Mouse (Mus musculus) liver, embryonic 12.5 days (tissue): Measurements from ENCODE around the gene 1700025G04Rik. TPM values are rescaled to one million over a fixed set of nuclear protein-coding genes. Genes with fewer than 3 reads are reported as not detected.

ENCODE experiments used
- ATAC-seq: fragments of 200-750 bp; cut with Nextera tagmentation; 2 replicates; pipeline ENCODE4 v1.8.0; 2017; ENCODE audit warnings: moderate number of reproducible peaks, mild to moderate bottlenecking, moderate library complexity
- H3K27ac ChIP-seq: fragments of 300-500 bp; sonication (generic); 2 replicates; pipeline ENCODE4 v1.5.1; 2016; ENCODE audit warnings: mild to moderate bottlenecking
- H3K27me3 ChIP-seq: fragments of 300-500 bp; sonication (generic); replicated peaks from 2 replicates; pipeline ENCODE4 v1.6.1; 2016; ENCODE audit warnings: mild to moderate bottlenecking, moderate library complexity
- H3K36me3 ChIP-seq: fragments of 300-500 bp; sonication (generic); 2 replicates; pipeline ENCODE4 v1.6.1; 2016; ENCODE audit warnings: mild to moderate bottlenecking, moderate library complexity
- H3K4me1 ChIP-seq: fragments of 300-500 bp; sonication (generic); 2 replicates; pipeline ENCODE4 v1.6.1; 2016
- H3K4me2 ChIP-seq: fragments of 300-500 bp; sonication (generic); 2 replicates; pipeline ENCODE4 v1.6.1; 2016; ENCODE audit warnings: mild to moderate bottlenecking, moderate library complexity
- H3K4me3 ChIP-seq: fragments of 300-500 bp; sonication (generic); 2 replicates; pipeline ENCODE4 v1.5.1; 2016; ENCODE audit warnings: mild to moderate bottlenecking, moderate library complexity
- H3K9ac ChIP-seq: fragments of 300-500 bp; sonication (generic); 2 replicates; pipeline ENCODE4 v1.6.1; 2016; ENCODE audit warnings: mild to moderate bottlenecking, moderate library complexity
- H3K9me3 ChIP-seq: fragments of 300-500 bp; sonication (generic); replicated peaks from 2 replicates; pipeline ENCODE4 v1.6.1; 2016; ENCODE audit warnings: mild to moderate bottlenecking, moderate library complexity
- WGBS: fragments of 180-500 bp; shearing (Covaris S2); methylation state at CpG from one replicate; pipeline ENCODE4 v1.1.7; 2016; ENCODE audit not compliant: insufficient replicate concordance; 5-methylcytosine and 5-hydroxymethylcytosine counted together
- polyA plus RNA-seq: library from polyadenylated mRNA; unstranded; fragments of >200 nt; fragmentation: Nextera tagmentation; extraction: Ambion mirVana; gene quantifications from 2 replicates; pipeline ENCODE4 v1.2.1, GENCODE M21; 2016

1700025G04Rik gene
- 4.5 and 5.7 TPM in 2 replicates for polyA plus RNA-seq

- Histone ChIP-seq H3K27ac (peak within 1 kb of the TSS; percentile 40; the same call in 1 of the 2 replicates), H3K4me1 (peaks cover 28% of the 10 kb centered on the region), H3K4me2 (peak within 1 kb of the TSS; percentile 81), H3K9ac (peak within 1 kb of the TSS; percentile 67), H3K4me3 (peak within 1 kb of the TSS; percentile 64), H3K27me3 (peaks cover 83% of the 10 kb centered on the region), H3K36me3 (no peaks in the 10 kb centered on the region), H3K9me3 (no peaks in the 10 kb centered on the region)
- ATAC-seq, result peak; percentile 84
- under 1% methylated on average over 31 of the region's 66 CpGs for WGBS
Observed at GRCm38 (mm10) chr1:152090018-152090553, at the start of gene 1700025G04Rik. Gene 1700025G04Rik (minus strand): TSS chr1:152090125.

GRCm38 (mm10) chr1:152139496-152139895, 49.6 kb upstream of the 1700025G04Rik start:
- Histone ChIP-seq H3K9ac (no peak overlapping the region), H3K27ac (no peak overlapping the region), H3K9me3 (no peaks in the 10 kb centered on the region), H3K4me1 (no peaks in the 10 kb centered on the region), H3K4me3 (no peak overlapping the region), H3K36me3 (no peaks in the 10 kb centered on the region), H3K4me2 (no peak overlapping the region), H3K27me3 (no peaks in the 10 kb centered on the region)
- ATAC-seq, result no peak
- WGBS, result 62% methylated on average over 4 of the region's 4 CpGs

- H3K27me3 ChIP-seq, result no peaks in the 10 kb centered on the region
- no peak overlapping the region for H3K4me3 ChIP-seq
- H3K9me3 ChIP-seq, result no peaks in the 10 kb centered on the region
- H3K4me2 ChIP-seq, result no peak overlapping the region
- H3K9ac ChIP-seq, result no peak overlapping the region
- no peak overlapping the region for H3K27ac ChIP-seq
- H3K36me3 ChIP-seq, result no peaks in the 10 kb centered on the region
- no peak for ATAC-seq
- H3K4me1 ChIP-seq, result no peaks in the 10 kb centered on the region
- 75% methylated on average over 14 of the region's 15 CpGs for WGBS
Observed at GRCm38 (mm10) chr1:152130029-152130727, 40.3 kb upstream of the 1700025G04Rik start.

GRCm38 (mm10) chr1:152125451-152125850, 35.5 kb upstream of the 1700025G04Rik start:
- ATAC-seq, result no peak
- WGBS, result 68% methylated on average over 7 of the region's 7 CpGs
- H3K4me2 ChIP-seq, result no peak overlapping the region
- H3K9ac ChIP-seq, result no peak overlapping the region
- no peaks in the 10 kb centered on the region for H3K36me3 ChIP-seq
- no peaks in the 10 kb centered on the region for H3K4me1 ChIP-seq
- H3K4me3 ChIP-seq, result no peak overlapping the region
- H3K27ac ChIP-seq, result no peak overlapping the region
- no peaks in the 10 kb centered on the region for H3K27me3 ChIP-seq
- no peaks in the 10 kb centered on the region for H3K9me3 ChIP-seq

GRCm38 (mm10) chr1:152110123-152110522, 20.2 kb upstream of the 1700025G04Rik start:
- H3K4me3 ChIP-seq, result no peak overlapping the region
- H3K4me2 ChIP-seq, result no peak overlapping the region
- no peaks in the 10 kb centered on the region for H3K4me1 ChIP-seq
- no peaks in the 10 kb centered on the region for H3K27me3 ChIP-seq
- no peak for ATAC-seq
- H3K9ac ChIP-seq, result no peak overlapping the region
- no peaks in the 10 kb centered on the region for H3K9me3 ChIP-seq
- H3K27ac ChIP-seq, result no peak overlapping the region
- H3K36me3 ChIP-seq, result no peaks in the 10 kb centered on the region
- WGBS, result 81% methylated on average over 1 of the region's 1 CpGs

GRCm38 (mm10) chr1:152106136-152106535, 16.2 kb upstream of the 1700025G04Rik start:
- Histone ChIP-seq H3K4me2 (no peak overlapping the region), H3K4me1 (no peaks in the 10 kb centered on the region), H3K9ac (no peak overlapping the region), H3K27me3 (no peaks in the 10 kb centered on the region; the same call in 1 of the 2 replicates), H3K9me3 (no peaks in the 10 kb centered on the region), H3K4me3 (no peak overlapping the region), H3K27ac (no peak overlapping the region), H3K36me3 (no peaks in the 10 kb centered on the region)
- WGBS, result 67% methylated on average over 2 of the region's 2 CpGs
- ATAC-seq, result no peak

- Histone ChIP-seq H3K36me3 (no peaks in the 10 kb centered on the region), H3K27ac (no peak overlapping the region), H3K9me3 (no peaks in the 10 kb centered on the region), H3K9ac (no peak overlapping the region), H3K4me3 (no peak overlapping the region), H3K4me2 (no peak overlapping the region), H3K27me3 (no peaks in the 10 kb centered on the region; the same call in 1 of the 2 replicates), H3K4me1 (no peaks in the 10 kb centered on the region)
- peak; percentile 60; the same call in 1 of the 2 replicates for ATAC-seq
- WGBS, result 85% methylated on average over 1 of the region's 1 CpGs
Observed at GRCm38 (mm10) chr1:152105246-152105645, 15.3 kb upstream of the 1700025G04Rik start.

- H3K9ac ChIP-seq, result no peak overlapping the region
- ATAC-seq, result no peak
- H3K9me3 ChIP-seq, result no peaks in the 10 kb centered on the region
- H3K4me1 ChIP-seq, result no peaks in the 10 kb centered on the region
- no peak overlapping the region for H3K4me3 ChIP-seq
- no peak overlapping the region for H3K4me2 ChIP-seq
- H3K36me3 ChIP-seq, result no peaks in the 10 kb centered on the region
- no peak overlapping the region for H3K27ac ChIP-seq
- 74% methylated on average over 5 of the region's 5 CpGs for WGBS
- H3K27me3 ChIP-seq, result peaks cover 7% of the 10 kb centered on the region
Observed at GRCm38 (mm10) chr1:152101746-152102145, 11.8 kb upstream of the 1700025G04Rik start.

- no peaks in the 10 kb centered on the region for H3K9me3 ChIP-seq
- WGBS, result 48% methylated on average over 3 of the region's 3 CpGs
- H3K4me2 ChIP-seq, result no peak overlapping the region
- H3K27ac ChIP-seq, result no peak overlapping the region
- H3K36me3 ChIP-seq, result no peaks in the 10 kb centered on the region
- peaks cover 2% of the 10 kb centered on the region; the same call in 1 of the 2 replicates for H3K4me1 ChIP-seq
- H3K9ac ChIP-seq, result no peak overlapping the region
- no peak overlapping the region for H3K4me3 ChIP-seq
- H3K27me3 ChIP-seq, result peaks cover 42% of the 10 kb centered on the region
- no peak for ATAC-seq
Observed at GRCm38 (mm10) chr1:152096045-152096444, 6.1 kb upstream of the 1700025G04Rik start.

- Histone ChIP-seq H3K4me3 (peak overlapping the region; percentile 64), H3K9me3 (no peaks in the 10 kb centered on the region), H3K27ac (0 out of 2 replicates have a peak overlapping the region, but pooled peaks have one; percentile 6), H3K4me1 (peaks cover 27% of the 10 kb centered on the region), H3K27me3 (peaks cover 85% of the 10 kb centered on the region), H3K9ac (peak overlapping the region; percentile 48), H3K4me2 (peak overlapping the region; percentile 81), H3K36me3 (no peaks in the 10 kb centered on the region)
- WGBS, result 5% methylated on average over 36 of the region's 36 CpGs
- ATAC-seq, result peak; percentile 54
Observed at GRCm38 (mm10) chr1:152090564-152091545, 930 bp upstream of the 1700025G04Rik start.

- H3K36me3 ChIP-seq, result no peaks in the 10 kb centered on the region
- ATAC-seq, result no peak
- H3K27me3 ChIP-seq, result peaks cover 89% of the 10 kb centered on the region
- 0% methylated on average over 19 of the region's 25 CpGs for WGBS
- peak overlapping the region; percentile 67 for H3K9ac ChIP-seq
- peak overlapping the region; percentile 30; the same call in 1 of the 2 replicates for H3K27ac ChIP-seq
- no peaks in the 10 kb centered on the region for H3K9me3 ChIP-seq
- H3K4me2 ChIP-seq, result peak overlapping the region; percentile 81
- peak overlapping the region; percentile 64 for H3K4me3 ChIP-seq
- peaks cover 34% of the 10 kb centered on the region for H3K4me1 ChIP-seq
Observed at GRCm38 (mm10) chr1:152089526-152089925, 399 bp downstream of the 1700025G04Rik start.
